Mouse (Mus musculus): ENCODE measurements around the gene Mmd2.

GRCm38 (mm10) chr5:142649460-142650050 is 41.0 kb upstream of the Mmd2 start:
- no peak for TF ChIP-seq EP300 (IDR thresholded peaks at IDR 0.05; ENCODE audit: low read depth)
- no peak for TF ChIP-seq CTCF (IDR thresholded peaks at IDR 0.05; ENCODE audit: low read depth)

All from heart, postnatal 0 days (tissue).